In genomic region chr4:12277949-12278348, GRCm38 (mm10) we compare ENCODE assay signal across 31 mouse cellular contexts.
A peak's percentile ranks its signal among the peaks of the same experiment; 100 is the strongest.
DNase-seq lines count a peak whose midpoint lies in the region; ATAC-seq and TF ChIP-seq lines count a peak whose summit lies in the region.
"Had no signal": no experiment of that assay in that cellular context is flagged by ENCODE, and none has a peak within 500 bp of the region (broad histone marks: within the 10 kb centered on the region; RNA-seq: fewer than 3 reads in every experiment).

No protein-coding gene starts in this region.

- peak; percentile 74 for DNase-seq in lung, embryonic 14.5 days
- DNase-seq in lung, adult 2 months: no peak
- peak; percentile 55 for DNase-seq in retina, postnatal 1 day
- DNase-seq in retina, embryonic 14.5 days (ENCODE audit: low spot score): no peak
- DNase-seq in thymus, adult 2 months: no peak
- DNase-seq in limb, embryonic 10.5 days (ENCODE audit: low spot score): no peak
- DNase-seq: adrenal gland, postnatal 36 days; cerebellum, adult 11 months; cerebellum, adult 9-11 months; kidney, adult 8-10 months; kidney, postnatal 10 days; liver, postnatal 0 days; midbrain, embryonic 14.5 days; right cerebral cortex, adult 18-20 months; right cerebral cortex, postnatal 4 days; thymus, adult 18-20 months; thymus, postnatal 4 days had no signal

- no peak overlapping the region for H3K27ac ChIP-seq in lung, embryonic 14.5 days (ENCODE audit: low read depth)
- peak overlapping the region; percentile 21; the same call in 1 of the 2 replicates for H3K27ac ChIP-seq in heart, embryonic 15.5 days
- no peak overlapping the region for H3K27ac ChIP-seq in thymus, adult 2 months (ENCODE audit: control insufficient read depth, insufficient read depth, low read length)
- no peak overlapping the region for H3K27ac ChIP-seq in intestine, embryonic 15.5 days
- H3K27ac ChIP-seq in limb, embryonic 10.5 days: no peak overlapping the region
- H3K27ac ChIP-seq: embryonic facial prominence, embryonic 10.5 days; forebrain, embryonic 15.5 days; heart, adult 2 months; hindbrain, embryonic 14.5 days; limb, embryonic 12.5 days; neural tube, embryonic 13.5 days had no signal

- no peaks in the 10 kb centered on the region for H3K27me3 ChIP-seq in lung, embryonic 14.5 days (ENCODE audit: insufficient read depth, low read length)
- no peaks in the 10 kb centered on the region for H3K27me3 ChIP-seq in heart, embryonic 15.5 days
- H3K27me3 ChIP-seq in thymus, adult 2 months (ENCODE audit: control insufficient read depth, insufficient read depth, low read length): no peaks in the 10 kb centered on the region
- H3K27me3 ChIP-seq in intestine, embryonic 15.5 days (replicated peaks): no peaks in the 10 kb centered on the region
- no peaks in the 10 kb centered on the region for H3K27me3 ChIP-seq in limb, embryonic 10.5 days (ENCODE audit: low read depth, poor library complexity, severe bottlenecking)
- H3K27me3 ChIP-seq: CH12.LX; forebrain, embryonic 15.5 days; limb, embryonic 12.5 days; megakaryocyte, embryonic 14.5 days; neural tube, embryonic 13.5 days had no signal

- 0 out of 2 replicates have a peak, but pooled peaks cover 3% of the 10 kb centered on the region for H3K4me1 ChIP-seq in lung, embryonic 14.5 days (ENCODE audit: insufficient read depth)
- no peaks in the 10 kb centered on the region for H3K4me1 ChIP-seq in lung, adult 2 months (ENCODE audit: control insufficient read depth, insufficient read depth, low read length)
- H3K4me1 ChIP-seq in heart, embryonic 15.5 days (replicated peaks): peaks cover 13% of the 10 kb centered on the region
- no peaks in the 10 kb centered on the region for H3K4me1 ChIP-seq in thymus, adult 2 months (replicated peaks; ENCODE audit: control insufficient read depth, insufficient read depth, low read length)
- H3K4me1 ChIP-seq in intestine, embryonic 15.5 days (replicated peaks): no peaks in the 10 kb centered on the region
- no peaks in the 10 kb centered on the region for H3K4me1 ChIP-seq in limb, embryonic 10.5 days
- H3K4me1 ChIP-seq: embryonic facial prominence, embryonic 10.5 days; limb, embryonic 12.5 days; megakaryocyte, embryonic 14.5 days had no signal

- H3K36me3 ChIP-seq in lung, embryonic 14.5 days (ENCODE audit: insufficient read depth): no peaks in the 10 kb centered on the region
- H3K36me3 ChIP-seq in heart, embryonic 15.5 days: no peaks in the 10 kb centered on the region
- H3K36me3 ChIP-seq in thymus, adult 2 months (ENCODE audit: control insufficient read depth, insufficient read depth, low read length): no peaks in the 10 kb centered on the region
- H3K36me3 ChIP-seq in intestine, embryonic 15.5 days: no peaks in the 10 kb centered on the region
- H3K36me3 ChIP-seq in limb, embryonic 10.5 days: no peaks in the 10 kb centered on the region
- H3K36me3 ChIP-seq: embryonic facial prominence, embryonic 10.5 days; forebrain, embryonic 15.5 days; G1E; limb, embryonic 12.5 days; neural tube, embryonic 13.5 days had no signal

- TF ChIP-seq POLR2A in lung, adult 2 months (IDR thresholded peaks at IDR 0.05; ENCODE audit: borderline replicate concordance, extremely low read depth, low read depth, low read length): no peak
- TF ChIP-seq POLR2A in thymus, adult 2 months (IDR thresholded peaks at IDR 0.05; ENCODE audit: control insufficient read depth, extremely low read depth, insufficient read depth, low read length, poor library complexity): no peak

- no peak for TF ChIP-seq CTCF in lung, embryonic 14.5 days (IDR thresholded peaks at IDR 0.05; ENCODE audit: low read depth)
- TF ChIP-seq CTCF in lung, adult 2 months (IDR thresholded peaks at IDR 0.05; ENCODE audit: insufficient read depth, low read length): no peak
- no peak for TF ChIP-seq CTCF in thymus, adult 2 months (IDR thresholded peaks at IDR 0.05; ENCODE audit: borderline replicate concordance, control insufficient read depth, extremely low read depth, insufficient read depth, low read length, poor library complexity)

- WGBS in lung, embryonic 14.5 days: 51% methylated on average over 3 of the region's 3 CpGs
- 58% methylated on average over 3 of the region's 3 CpGs for WGBS in lung, adult 2 months
- WGBS in heart, embryonic 15.5 days: 31% methylated on average over 3 of the region's 3 CpGs
- 91% methylated on average over 3 of the region's 3 CpGs for WGBS in thymus, adult 2 months
- 73% methylated on average over 3 of the region's 3 CpGs for WGBS in intestine, embryonic 15.5 days
- WGBS in limb, embryonic 10.5 days: 77% methylated on average over 3 of the region's 3 CpGs

- no peak overlapping the region for H3K4me2 ChIP-seq in lung, embryonic 14.5 days
- no peak overlapping the region for H3K4me2 ChIP-seq in heart, embryonic 15.5 days
- no peak overlapping the region for H3K4me2 ChIP-seq in intestine, embryonic 15.5 days (replicated peaks)
- H3K4me2 ChIP-seq: forebrain, embryonic 15.5 days; hindbrain, embryonic 14.5 days; limb, embryonic 12.5 days; liver, embryonic 11.5 days; neural tube, embryonic 13.5 days had no signal

- H3K9ac ChIP-seq in lung, embryonic 14.5 days: no peak overlapping the region
- H3K9ac ChIP-seq in heart, embryonic 15.5 days: no peak overlapping the region
- no peak overlapping the region for H3K9ac ChIP-seq in intestine, embryonic 15.5 days
- H3K9ac ChIP-seq: forebrain, embryonic 15.5 days; hindbrain, embryonic 14.5 days; limb, embryonic 12.5 days; liver, postnatal 0 days; neural tube, embryonic 13.5 days had no signal

- no peaks in the 10 kb centered on the region for H3K9me3 ChIP-seq in lung, embryonic 14.5 days (ENCODE audit: low read depth, low read length)
- no peaks in the 10 kb centered on the region for H3K9me3 ChIP-seq in heart, embryonic 15.5 days (replicated peaks)
- H3K9me3 ChIP-seq in intestine, embryonic 15.5 days: no peaks in the 10 kb centered on the region
- no peaks in the 10 kb centered on the region for H3K9me3 ChIP-seq in limb, embryonic 10.5 days (replicated peaks)
- H3K9me3 ChIP-seq: embryonic facial prominence, embryonic 10.5 days; forebrain, embryonic 15.5 days; G1E; limb, embryonic 12.5 days; megakaryocyte, embryonic 14.5 days; neural tube, embryonic 13.5 days had no signal

- ATAC-seq in lung, embryonic 14.5 days (ENCODE audit: insufficient read depth): peak; percentile 93
- peak; percentile 47 for ATAC-seq in heart, embryonic 15.5 days (replicated peaks; ENCODE audit: insufficient number of reproducible peaks, insufficient read depth, low FRiP score, low read depth)
- no peak for ATAC-seq in intestine, embryonic 15.5 days
- ATAC-seq: forebrain, embryonic 15.5 days; liver, postnatal 0 days; Patski had no signal

- H3K4me3 ChIP-seq in lung, embryonic 14.5 days (ENCODE audit: low read depth, low read length): no peak overlapping the region
- no peak overlapping the region for H3K4me3 ChIP-seq in lung, adult 2 months (replicated peaks; ENCODE audit: extremely low read depth, low read depth, low read length)
- no peak overlapping the region for H3K4me3 ChIP-seq in heart, embryonic 15.5 days
- H3K4me3 ChIP-seq in thymus, adult 2 months (ENCODE audit: control insufficient read depth, insufficient read depth, low read length): no peak overlapping the region
- H3K4me3 ChIP-seq in intestine, embryonic 15.5 days (replicated peaks): no peak overlapping the region
- no peak overlapping the region for H3K4me3 ChIP-seq in limb, embryonic 10.5 days
- H3K4me3 ChIP-seq: embryonic facial prominence, embryonic 10.5 days; forebrain, embryonic 15.5 days; heart, adult 2 months; limb, embryonic 12.5 days; megakaryocyte, embryonic 14.5 days; myocyte; neural tube, embryonic 13.5 days had no signal

Comparison
In these comparisons a context has a peak if more than half of its experiments do, and no peak if none do; other contexts are left out.
1. DNase-seq: peak in lung, embryonic 14.5 days (single experiment) and retina, postnatal 1 day (single experiment); none in lung, adult 2 months (single experiment), retina, embryonic 14.5 days (single experiment), thymus, adult 2 months (single experiment) and limb, embryonic 10.5 days (single experiment).